Mouse (Mus musculus) intestine, embryonic 16.5 days (tissue): ENCODE measurements at regions not wholly inside any gene's neighbourhood (a gene's known extent, or its start where the extent isn't known, plus 50 kb on each side); places are given as distances from the start of the nearest gene placed in this dataset.

ENCODE experiments used
- ATAC-seq: fragments of 200-750 bp; cut with Nextera tagmentation; 2 replicates; pipeline ENCODE4 v1.8.0; 2017; ENCODE audit warnings: moderate TSS enrichment, moderate library complexity
- H3K27ac ChIP-seq: fragments of 300-500 bp; sonication (generic); 2 replicates; pipeline ENCODE4 v1.5.1; 2014; ENCODE audit warnings: mild to moderate bottlenecking, low read length
- H3K27me3 ChIP-seq: fragments of 300-500 bp; sonication (generic); replicated peaks from 2 replicates; pipeline ENCODE4 v1.6.1; 2014; ENCODE audit warnings: low read length, control low read depth, mixed read lengths; ENCODE audit not compliant: control insufficient read depth, insufficient read depth
- H3K36me3 ChIP-seq: fragments of 300-500 bp; sonication (generic); 2 replicates; pipeline ENCODE4 v1.6.1; 2014; ENCODE audit warnings: low read length, control low read depth; ENCODE audit not compliant: control insufficient read depth, insufficient read depth
- H3K4me1 ChIP-seq: fragments of 300-500 bp; sonication (generic); 2 replicates; pipeline ENCODE4 v1.6.1; 2014; ENCODE audit warnings: low read length, control low read depth, mixed read lengths; ENCODE audit not compliant: control insufficient read depth, insufficient read depth
- H3K4me2 ChIP-seq: fragments of 300-500 bp; sonication (generic); 2 replicates; pipeline ENCODE4 v1.6.1; 2014; ENCODE audit warnings: low read depth, low read length, control low read depth
- H3K4me3 ChIP-seq: fragments of 300-500 bp; sonication (generic); 2 replicates; pipeline ENCODE4 v1.5.1; 2014; ENCODE audit warnings: mild to moderate bottlenecking, low read length
- H3K9ac ChIP-seq: fragments of 300-500 bp; sonication (generic); 2 replicates; pipeline ENCODE4 v1.6.1; 2014; ENCODE audit warnings: low read depth, low read length
- H3K9me3 ChIP-seq: fragments of 300-500 bp; sonication (generic); 2 replicates; pipeline ENCODE4 v1.6.1; 2016; ENCODE audit warnings: low read length, control low read depth; ENCODE audit not compliant: control insufficient read depth
- WGBS: fragments of 180-500 bp; shearing (Covaris S2); extraction: QIAGEN DNeasy Blood & Tissue Kit; methylation state at CpG from one replicate; pipeline ENCODE4 v1.1.7; 2014; 5-methylcytosine and 5-hydroxymethylcytosine counted together

GRCm38 (mm10) chr8:95987011-95987440 is 98.7 kb upstream of the Got2 start:
- 0 out of 2 replicates have a peak overlapping the region, but pooled peaks have one; percentile 29 for H3K4me2 ChIP-seq
- no peaks in the 10 kb centered on the region for H3K36me3 ChIP-seq
- no peaks in the 10 kb centered on the region for H3K27me3 ChIP-seq
- no peaks in the 10 kb centered on the region for H3K4me1 ChIP-seq
- no peak overlapping the region for H3K27ac ChIP-seq
- no peak overlapping the region for H3K9ac ChIP-seq
- no peak for ATAC-seq
- WGBS = 18% methylated on average over 10 of the region's 10 CpGs
- no peaks in the 10 kb centered on the region for H3K9me3 ChIP-seq
- H3K4me3 ChIP-seq = no peak overlapping the region

DNA sequence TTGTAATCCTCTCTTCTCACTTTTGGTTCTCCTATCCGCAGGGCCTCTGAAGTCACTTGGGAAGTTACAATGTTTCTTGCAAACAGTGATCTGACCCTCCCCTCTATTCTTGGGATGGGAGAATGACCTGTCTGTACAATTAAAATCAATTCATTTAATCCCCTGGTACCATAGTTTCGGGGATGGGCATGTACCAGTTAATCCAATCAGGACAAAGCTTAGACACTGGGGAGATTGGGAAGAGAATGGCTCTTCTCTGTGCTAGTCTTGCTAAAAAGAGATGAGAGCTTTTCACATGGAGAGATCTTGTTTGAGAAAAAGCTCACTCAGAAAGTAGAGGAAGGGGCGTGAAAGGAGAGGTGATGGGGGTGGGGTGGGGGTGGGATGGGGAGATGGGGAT is 98.1 kb upstream of the Got2 start:
- H3K27ac ChIP-seq = no peak overlapping the region
- no peak overlapping the region for H3K9ac ChIP-seq
- no peak overlapping the region for H3K4me3 ChIP-seq
- ATAC-seq = no peak
- WGBS = 66% methylated on average over 3 of the region's 3 CpGs
- no peak overlapping the region for H3K4me2 ChIP-seq
- H3K27me3 ChIP-seq = no peaks in the 10 kb centered on the region
- no peaks in the 10 kb centered on the region for H3K9me3 ChIP-seq
- H3K4me1 ChIP-seq = no peaks in the 10 kb centered on the region
- H3K36me3 ChIP-seq = no peaks in the 10 kb centered on the region

DNA sequence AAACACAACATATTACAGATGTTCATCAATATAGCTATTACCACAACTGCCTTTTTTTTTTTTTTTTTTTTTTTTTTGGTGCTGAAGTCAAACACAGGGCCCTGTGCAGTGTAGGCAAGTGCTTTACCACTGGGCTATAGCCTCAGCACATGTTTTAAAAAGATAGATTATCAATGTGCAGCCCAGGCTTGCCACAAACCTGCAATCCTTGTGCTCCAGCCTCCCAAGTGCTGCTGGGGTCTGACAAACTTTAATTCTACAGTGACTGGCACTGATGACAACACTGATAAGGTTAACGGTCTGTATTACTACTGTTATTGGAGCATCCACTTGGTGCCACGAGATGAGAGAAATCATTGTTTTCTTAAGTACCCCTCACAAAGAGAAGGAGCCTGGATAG is 95.3 kb upstream of the Got2 start:
- 65% methylated on average over 2 of the region's 2 CpGs for WGBS
- H3K36me3 ChIP-seq = no peaks in the 10 kb centered on the region
- no peak for ATAC-seq
- H3K9me3 ChIP-seq = no peaks in the 10 kb centered on the region
- H3K27me3 ChIP-seq = no peaks in the 10 kb centered on the region
- no peak overlapping the region for H3K9ac ChIP-seq
- no peak overlapping the region for H3K4me2 ChIP-seq
- H3K4me1 ChIP-seq = no peaks in the 10 kb centered on the region
- no peak overlapping the region for H3K27ac ChIP-seq
- H3K4me3 ChIP-seq = no peak overlapping the region

- 36% methylated on average over 2 of the region's 2 CpGs for WGBS
- ATAC-seq = no peak
- H3K4me1 ChIP-seq = no peaks in the 10 kb centered on the region
- H3K27ac ChIP-seq = no peak overlapping the region
- no peaks in the 10 kb centered on the region for H3K27me3 ChIP-seq
- no peaks in the 10 kb centered on the region for H3K36me3 ChIP-seq
- H3K4me2 ChIP-seq = no peak overlapping the region
- no peaks in the 10 kb centered on the region for H3K9me3 ChIP-seq
- H3K4me3 ChIP-seq = no peak overlapping the region
- no peak overlapping the region for H3K9ac ChIP-seq
These were observed 92.1 kb upstream of the Got2 start for GRCm38 (mm10) chr8:95980405-95980804.

DNA sequence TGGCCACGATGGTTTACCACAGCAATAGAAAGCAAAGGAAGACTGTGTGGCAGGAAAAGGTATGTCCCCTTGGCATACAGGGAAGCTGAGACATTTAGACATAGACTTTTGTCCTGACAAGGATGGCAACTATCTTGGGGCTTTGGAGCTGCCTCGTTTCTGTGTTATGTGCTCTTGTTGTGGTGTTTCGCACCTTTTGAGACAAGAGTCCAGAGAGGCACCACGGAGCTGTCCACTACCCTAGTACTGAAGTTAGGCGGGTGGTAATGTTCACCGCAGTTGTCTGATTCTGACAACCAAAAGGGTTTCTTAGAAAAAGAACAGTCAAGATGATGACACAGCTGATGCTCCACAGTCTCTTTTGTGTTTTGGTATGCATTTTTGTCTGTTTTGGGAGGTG is 90.9 kb upstream of the Got2 start:
- Histone ChIP-seq H3K27ac (no peak overlapping the region), H3K9me3 (no peaks in the 10 kb centered on the region), H3K36me3 (no peaks in the 10 kb centered on the region), H3K27me3 (no peaks in the 10 kb centered on the region), H3K4me2 (no peak overlapping the region), H3K9ac (no peak overlapping the region), H3K4me1 (no peaks in the 10 kb centered on the region), H3K4me3 (no peak overlapping the region)
- ATAC-seq = no peak
- WGBS = 42% methylated on average over 6 of the region's 6 CpGs

DNA sequence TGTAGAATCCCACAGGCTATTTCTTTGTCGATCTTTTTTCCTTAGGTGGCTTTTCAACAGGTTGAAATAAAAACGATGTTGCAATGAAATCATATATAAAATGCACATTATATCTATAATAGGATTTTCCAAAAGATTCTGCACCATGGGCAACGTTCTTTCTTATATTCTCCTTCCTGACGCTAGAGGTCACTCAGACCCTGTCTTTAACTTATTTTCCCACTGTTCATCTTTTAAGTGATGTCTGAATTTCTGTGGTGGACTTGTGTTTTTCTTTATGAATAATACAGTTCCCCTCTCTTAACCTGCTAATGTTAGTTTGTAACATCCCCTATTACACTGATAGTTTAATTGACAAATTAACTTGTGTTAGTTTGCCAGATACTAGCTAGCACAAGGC is 86.5 kb upstream of the Got2 start:
- WGBS = 14% methylated on average over 4 of the region's 4 CpGs
- Histone ChIP-seq H3K4me2 (no peak overlapping the region), H3K4me3 (no peak overlapping the region), H3K36me3 (no peaks in the 10 kb centered on the region), H3K9ac (no peak overlapping the region), H3K27ac (no peak overlapping the region), H3K27me3 (no peaks in the 10 kb centered on the region), H3K9me3 (no peaks in the 10 kb centered on the region), H3K4me1 (no peaks in the 10 kb centered on the region)
- no peak for ATAC-seq

- ATAC-seq = no peak
- no peaks in the 10 kb centered on the region for H3K36me3 ChIP-seq
- H3K4me1 ChIP-seq = no peaks in the 10 kb centered on the region
- 63% methylated on average over 5 of the region's 5 CpGs for WGBS
- H3K4me3 ChIP-seq = no peak overlapping the region
- no peaks in the 10 kb centered on the region for H3K9me3 ChIP-seq
- no peaks in the 10 kb centered on the region for H3K27me3 ChIP-seq
- H3K27ac ChIP-seq = no peak overlapping the region
- H3K9ac ChIP-seq = no peak overlapping the region
- H3K4me2 ChIP-seq = no peak overlapping the region
These were observed 85.9 kb upstream of the Got2 start for GRCm38 (mm10) chr8:95974231-95974630.

GRCm38 (mm10) chr8:95973571-95973970 is 85.2 kb upstream of the Got2 start:
- H3K9ac ChIP-seq = no peak overlapping the region
- no peak overlapping the region for H3K27ac ChIP-seq
- no peaks in the 10 kb centered on the region for H3K4me1 ChIP-seq
- no peak overlapping the region for H3K4me3 ChIP-seq
- no peaks in the 10 kb centered on the region for H3K9me3 ChIP-seq
- no peaks in the 10 kb centered on the region for H3K36me3 ChIP-seq
- ATAC-seq = no peak
- WGBS = 25% methylated on average over 4 of the region's 4 CpGs
- H3K4me2 ChIP-seq = no peak overlapping the region
- H3K27me3 ChIP-seq = no peaks in the 10 kb centered on the region

DNA sequence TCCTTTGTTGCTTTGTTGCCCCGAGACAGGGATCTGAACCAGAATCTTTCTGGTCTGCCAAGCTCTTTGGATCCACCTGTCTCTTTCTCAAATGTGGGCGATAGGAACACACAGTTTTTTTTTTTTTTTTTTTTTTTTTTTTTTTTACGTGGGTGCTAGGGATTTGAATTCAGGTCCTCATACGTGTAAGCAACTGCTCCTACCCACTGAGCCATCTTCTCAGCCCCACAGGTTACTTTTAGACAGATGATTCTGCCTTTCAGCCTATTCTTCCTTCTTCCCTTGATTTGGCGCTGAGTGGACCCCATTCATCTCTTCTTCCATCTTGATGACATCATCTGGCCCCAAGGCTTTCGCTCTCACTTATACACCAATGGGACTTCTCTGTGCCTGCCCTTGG is 80.5 kb upstream of the Got2 start:
- Histone ChIP-seq H3K9ac (no peak overlapping the region), H3K27me3 (no peaks in the 10 kb centered on the region), H3K36me3 (no peaks in the 10 kb centered on the region), H3K27ac (no peak overlapping the region), H3K9me3 (no peaks in the 10 kb centered on the region), H3K4me1 (no peaks in the 10 kb centered on the region), H3K4me3 (no peak overlapping the region), H3K4me2 (no peak overlapping the region)
- WGBS = 84% methylated on average over 5 of the region's 6 CpGs
- no peak for ATAC-seq

- Histone ChIP-seq H3K9me3 (no peaks in the 10 kb centered on the region), H3K27me3 (no peaks in the 10 kb centered on the region), H3K4me1 (no peaks in the 10 kb centered on the region), H3K4me2 (no peak overlapping the region), H3K27ac (no peak overlapping the region), H3K4me3 (no peak overlapping the region), H3K9ac (no peak overlapping the region), H3K36me3 (no peaks in the 10 kb centered on the region)
- 52% methylated on average over 1 of the region's 1 CpGs for WGBS
- ATAC-seq = no peak
These were observed 78.1 kb upstream of the Got2 start for GRCm38 (mm10) chr8:95966430-95966829.
